Mouse (Mus musculus) kidney, postnatal 14 days (tissue): ENCODE results near the gene Ddx10.
A peak's percentile ranks its signal among the peaks of the same experiment; 100 is the strongest.

ENCODE experiments used
- DNase-seq: peaks from one replicate; pipeline ENCODE4 v3.0.0; 2022; ENCODE audit warnings: mixed read lengths

Ddx10 gene

DNA sequence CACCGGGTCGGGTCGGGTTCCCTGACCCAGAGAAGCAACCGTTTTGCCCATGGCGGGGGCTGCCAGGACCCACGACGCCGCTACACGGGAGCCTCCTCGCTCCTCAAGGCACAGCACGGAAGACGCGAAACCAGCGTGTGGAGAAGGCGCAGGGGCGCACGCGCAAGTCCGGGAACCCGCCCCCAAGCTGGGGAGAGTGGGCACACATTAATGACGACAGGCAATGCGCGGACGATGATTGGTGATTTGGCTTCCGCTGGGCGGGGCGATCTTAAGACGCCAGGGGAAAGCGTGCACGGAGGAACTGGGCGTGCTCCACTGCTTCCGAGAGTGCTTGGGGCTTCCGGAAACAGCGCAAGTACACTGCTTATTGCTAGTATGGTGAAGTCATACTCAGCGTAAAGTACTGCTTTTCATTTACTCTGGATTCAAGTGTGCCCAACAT, at the start of gene Ddx10:
Ddx10 (minus strand) TSS at position 101 of the 445 bp plus-strand sequence.
- DNase-seq = peak; percentile 98

DNA sequence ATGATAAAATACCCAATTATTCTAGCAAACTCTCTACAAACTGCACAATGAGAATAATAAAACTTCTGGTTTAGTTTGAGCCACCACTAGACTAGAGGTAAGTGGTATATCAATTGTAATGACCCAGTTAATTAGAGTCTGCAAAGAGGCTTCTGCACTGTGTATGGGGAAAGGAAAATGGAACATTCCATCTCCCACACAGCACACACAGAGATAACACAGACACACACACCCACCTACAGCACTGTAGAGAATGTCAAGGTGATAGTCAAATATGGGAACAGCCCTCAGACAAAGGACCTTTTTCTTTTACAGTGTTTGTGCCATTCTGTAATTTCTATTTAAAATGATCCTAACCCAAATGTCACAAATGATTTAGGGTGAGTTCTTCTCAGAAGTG, 45.0 kb upstream of the Ddx10 start:
- no peak for DNase-seq

DNA sequence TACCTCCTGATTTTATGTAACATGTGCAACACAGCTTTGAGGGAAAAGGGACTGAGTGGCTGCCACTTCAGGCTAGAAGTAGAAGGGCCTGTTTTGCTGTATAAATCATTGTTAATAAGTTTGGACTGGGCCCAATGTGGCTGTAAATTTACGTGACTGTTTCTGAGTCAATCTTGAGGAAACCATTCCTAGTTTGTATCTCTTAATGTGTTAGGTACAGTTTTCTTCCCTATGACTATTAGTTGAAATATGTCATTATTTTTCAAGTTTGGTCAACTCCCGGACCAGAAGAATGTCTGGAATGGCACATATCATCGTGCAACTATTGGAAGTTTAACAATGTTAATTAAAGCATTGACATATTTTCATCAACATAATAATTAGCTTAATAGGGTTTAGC, 42.2 kb upstream of the Ddx10 start:
- peak; percentile 7 for DNase-seq

DNA sequence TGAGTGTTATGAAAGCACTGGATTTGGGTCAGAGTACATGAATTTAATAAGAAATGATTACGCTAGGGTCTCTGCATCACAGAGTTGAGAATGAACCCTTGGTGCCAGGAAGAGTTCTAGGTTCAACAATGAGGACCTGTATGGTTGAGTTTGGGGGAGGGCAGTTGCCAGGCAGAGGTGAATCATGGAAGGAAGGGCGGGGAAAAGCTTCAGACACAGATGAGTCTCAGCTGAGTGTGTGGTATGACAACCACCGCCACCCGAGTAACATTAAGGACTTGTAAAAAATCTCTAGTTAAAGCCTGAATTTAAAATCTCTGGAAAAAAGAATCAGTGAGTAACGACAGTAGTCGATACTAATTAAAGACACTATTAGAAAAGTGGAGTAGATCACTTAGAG, 38.9 kb upstream of the Ddx10 start:
- no peak for DNase-seq

DNA sequence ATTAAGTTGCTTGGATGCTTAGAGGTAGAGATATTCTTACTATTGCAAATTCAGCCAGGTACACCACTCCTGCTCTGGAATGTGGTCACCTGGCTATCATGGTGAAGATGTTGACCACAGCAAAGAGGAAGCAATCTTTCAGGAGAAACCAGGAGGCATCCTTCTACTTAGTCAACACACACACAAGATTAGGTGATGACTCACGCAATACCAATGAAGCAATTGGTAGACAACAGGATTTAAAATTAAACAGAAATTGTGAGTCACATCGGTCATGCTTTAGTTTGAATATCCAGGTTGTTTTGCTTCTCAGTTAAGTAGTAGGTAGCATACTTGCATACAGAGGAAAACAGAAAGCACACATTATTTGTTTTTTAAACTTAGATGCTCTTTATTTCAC, 31.1 kb upstream of the Ddx10 start:
- no peak for DNase-seq

DNA sequence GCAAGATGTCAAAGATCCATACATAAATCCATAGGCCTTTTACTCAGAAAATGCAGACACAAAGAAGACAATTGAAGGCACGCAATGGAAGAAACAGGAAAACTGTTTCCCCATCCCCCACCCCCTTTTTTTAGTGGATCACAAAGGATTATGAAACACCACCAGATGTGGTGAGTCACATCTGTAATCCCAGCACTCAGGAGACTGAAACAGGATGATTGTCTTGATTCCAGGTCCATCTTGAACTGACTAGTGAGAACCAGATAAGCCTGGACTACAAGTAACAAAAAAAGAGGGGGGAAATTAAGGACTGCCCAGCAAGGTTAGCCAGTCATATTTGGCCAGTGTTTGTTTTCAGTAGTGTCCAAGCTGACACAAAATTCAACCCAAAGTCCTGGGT, 28.5 kb upstream of the Ddx10 start:
- DNase-seq = no peak

DNA sequence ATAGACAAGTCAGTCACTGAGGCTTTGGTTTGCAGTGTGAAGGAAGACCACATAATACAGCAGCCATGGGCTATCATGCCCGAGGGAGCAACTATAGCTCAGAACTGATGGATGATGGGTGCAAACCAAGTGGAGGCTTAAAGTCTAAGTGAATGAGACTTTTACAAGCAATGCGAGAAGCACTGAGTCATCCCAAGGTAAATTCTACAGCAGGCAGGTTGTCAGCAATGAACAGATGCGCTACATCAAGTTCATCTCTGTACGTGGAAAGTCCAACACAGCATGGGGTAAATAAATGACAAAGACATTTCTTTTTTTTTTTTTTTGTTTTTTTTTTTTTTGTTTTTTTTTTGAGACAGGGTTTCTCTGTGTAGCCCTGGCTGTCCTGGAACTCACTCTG, 24.9 kb upstream of the Ddx10 start:
- DNase-seq = no peak

DNA sequence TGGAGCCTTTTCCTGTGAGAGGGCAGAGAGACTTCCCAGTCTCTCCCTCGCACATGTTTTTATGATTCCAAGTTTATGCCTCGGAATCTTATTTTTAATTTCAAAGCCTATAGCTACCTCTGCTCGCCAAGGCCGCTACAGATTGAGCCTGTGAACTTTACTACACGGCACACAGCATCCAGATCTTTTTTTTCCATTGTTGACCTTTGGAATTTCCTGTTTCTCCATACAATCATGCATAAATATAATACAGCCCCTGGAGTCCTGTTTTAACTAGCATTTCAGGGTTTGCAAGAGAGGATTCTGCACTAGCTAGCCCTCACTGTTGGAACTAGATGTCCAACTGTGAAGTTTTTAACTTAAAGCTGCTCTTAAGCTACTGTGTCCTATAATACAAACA, 24.4 kb upstream of the Ddx10 start:
- no peak for DNase-seq

DNA sequence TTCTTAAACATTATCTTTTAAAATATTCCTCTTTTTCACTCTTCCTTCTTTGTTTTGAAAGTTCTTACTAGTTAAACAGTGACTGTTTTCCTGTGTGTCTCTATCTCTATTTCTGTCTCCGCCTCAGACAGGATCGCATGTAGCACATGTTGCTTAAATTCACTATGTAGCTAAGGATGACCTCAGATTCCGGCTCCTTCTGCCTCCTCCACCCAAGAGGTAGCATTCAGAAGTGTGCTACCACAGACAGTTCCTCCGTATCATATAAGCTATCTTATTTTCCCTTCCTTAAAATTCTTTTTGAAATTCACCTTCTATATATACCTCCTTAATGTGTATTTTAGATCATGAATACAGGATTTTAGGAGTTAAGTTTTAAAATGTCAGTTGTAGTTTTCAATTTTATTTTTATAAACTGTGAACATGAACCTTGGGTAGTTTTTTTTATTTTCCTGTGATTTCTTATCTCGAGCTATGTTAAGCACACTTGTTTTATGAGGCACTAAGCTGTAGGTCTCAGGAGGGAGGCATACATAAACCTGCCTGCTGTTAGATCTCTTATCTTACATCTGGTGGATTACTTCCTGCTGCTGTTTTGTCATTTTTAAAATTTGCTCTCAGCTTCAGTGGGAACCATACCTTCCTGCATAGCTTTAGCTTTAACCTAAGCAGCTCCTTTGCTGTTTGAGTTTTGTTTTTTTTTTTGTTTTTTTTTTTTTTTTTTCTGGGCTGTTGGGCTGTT, 23.6 kb upstream of the Ddx10 start:
- no peak for DNase-seq

DNA sequence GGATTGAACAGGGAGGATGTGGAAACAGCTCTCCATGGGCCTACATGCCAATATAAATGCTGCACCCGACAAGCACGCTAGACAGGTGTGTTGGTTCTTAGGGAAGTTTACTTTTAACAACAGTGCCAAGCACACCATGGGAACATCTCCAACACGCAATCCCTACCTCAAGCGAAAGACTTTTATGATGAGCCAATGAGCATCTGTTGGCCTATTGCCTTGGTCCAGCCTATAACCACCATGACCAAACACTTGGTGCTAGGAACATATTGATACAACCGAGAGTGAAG, 21.6 kb upstream of the Ddx10 start:
- DNase-seq = no peak

DNA sequence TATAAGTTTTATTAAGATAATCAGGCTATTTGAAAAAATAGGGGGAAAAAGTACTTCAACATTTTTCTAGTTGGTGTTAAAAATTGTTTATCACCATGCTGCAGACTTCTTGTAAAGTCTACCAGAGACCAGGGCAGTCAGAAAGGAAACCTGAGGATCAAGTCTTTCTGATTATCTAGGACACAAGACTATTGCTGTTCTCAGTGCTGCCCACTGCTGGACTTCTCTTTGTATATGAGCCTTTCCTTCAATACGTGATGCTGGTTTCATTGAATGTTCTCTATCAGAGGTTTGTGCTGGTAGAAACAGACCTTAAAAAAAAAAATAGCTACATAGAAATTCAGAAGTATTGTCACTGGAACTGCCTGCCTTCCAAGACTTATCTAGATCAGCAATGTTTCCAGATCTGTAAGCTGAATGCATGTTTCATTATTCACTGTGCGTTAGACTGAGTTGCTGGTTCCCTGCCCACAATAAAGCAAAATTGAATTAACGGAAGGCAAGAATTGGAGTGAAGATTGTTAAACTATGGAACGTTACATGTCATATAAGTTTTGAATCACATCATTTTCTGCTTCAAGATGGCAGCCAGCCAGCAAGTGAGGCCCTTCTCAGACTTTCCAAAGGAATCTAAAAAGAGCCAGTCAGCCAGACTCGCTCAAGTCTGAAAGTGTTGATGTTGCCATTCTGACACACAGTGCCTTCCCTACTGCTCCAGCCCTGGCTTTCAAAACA, 21.0 kb upstream of the Ddx10 start:
- peak; percentile 44 for DNase-seq

DNA sequence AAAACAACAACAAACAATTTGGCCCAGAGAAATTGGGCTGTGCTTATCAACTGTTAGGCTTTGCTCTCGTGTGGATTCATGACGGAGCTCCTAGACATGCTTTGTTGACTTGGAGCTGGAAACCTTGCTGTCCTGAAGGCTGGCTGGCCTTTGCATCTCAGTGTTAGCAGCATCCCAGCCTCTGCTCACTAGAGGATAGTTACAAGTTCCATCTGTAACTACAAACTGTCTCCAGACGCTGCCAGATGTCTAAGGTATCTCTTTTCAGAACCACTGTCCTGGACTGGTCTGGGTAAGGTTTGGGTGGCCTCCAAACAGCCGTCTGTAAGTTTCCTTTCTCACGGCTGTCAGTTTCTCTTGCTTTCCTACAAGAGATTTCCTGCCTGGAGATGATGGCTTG, 20.2 kb upstream of the Ddx10 start:
- no peak for DNase-seq

DNA sequence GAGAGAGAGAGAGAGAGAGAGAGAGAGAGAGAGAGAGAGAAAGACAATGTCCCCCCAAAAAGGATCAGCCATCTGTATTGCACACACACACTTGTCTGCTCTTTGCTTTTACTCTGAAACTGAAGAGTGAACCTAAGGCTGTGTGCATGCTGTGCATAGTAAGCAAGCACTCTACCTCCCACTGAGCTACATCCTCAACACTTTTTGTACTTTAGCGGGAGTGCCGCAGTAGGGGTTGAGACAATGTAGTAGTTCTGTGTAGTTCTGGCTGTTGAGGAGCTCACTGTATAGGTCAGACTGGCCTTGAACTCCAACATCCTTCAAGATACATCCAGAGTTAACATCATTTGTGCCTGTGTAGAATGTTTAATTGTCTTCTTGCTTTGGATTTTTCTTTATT, 17.7 kb upstream of the Ddx10 start:
- no peak for DNase-seq

DNA sequence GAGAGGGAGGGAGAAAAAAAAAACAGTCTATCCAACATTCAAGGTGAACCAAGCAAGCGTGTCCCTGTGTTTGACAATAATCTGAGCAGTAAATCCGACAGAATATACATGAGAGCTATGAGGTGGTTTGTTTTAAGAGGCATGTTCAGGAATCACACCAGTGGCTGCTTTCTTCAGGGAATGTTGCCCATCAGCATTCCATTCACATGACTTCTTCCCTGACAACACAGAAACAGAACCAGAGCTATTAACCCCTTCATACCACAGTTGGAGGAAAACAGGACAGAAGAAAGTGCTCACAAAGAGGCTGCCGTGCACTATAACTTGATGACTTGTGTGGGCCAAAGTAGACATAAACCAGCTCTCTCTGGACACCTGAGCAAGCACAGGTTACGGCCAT, 16.5 kb upstream of the Ddx10 start:
- peak; percentile 41 for DNase-seq

DNA sequence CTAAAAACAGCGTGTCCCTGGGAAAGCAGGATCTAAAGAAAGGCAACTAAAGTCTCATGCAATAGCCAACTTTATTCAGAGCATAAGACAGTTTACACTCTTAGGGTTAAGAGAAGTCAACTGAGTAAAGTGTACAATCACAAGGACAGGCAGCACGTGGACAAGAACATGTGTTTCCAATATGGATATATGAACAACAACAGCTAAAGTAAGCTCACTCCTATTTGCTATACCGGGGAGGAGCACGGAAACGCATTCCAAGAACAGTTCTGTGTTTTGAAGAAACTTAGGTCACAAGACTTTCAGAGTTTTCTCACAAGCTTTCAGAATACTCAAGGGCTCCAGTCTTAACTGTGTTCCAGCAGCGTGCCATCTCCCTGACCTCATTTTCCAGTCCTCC, 10.3 kb upstream of the Ddx10 start:
- DNase-seq = no peak

DNA sequence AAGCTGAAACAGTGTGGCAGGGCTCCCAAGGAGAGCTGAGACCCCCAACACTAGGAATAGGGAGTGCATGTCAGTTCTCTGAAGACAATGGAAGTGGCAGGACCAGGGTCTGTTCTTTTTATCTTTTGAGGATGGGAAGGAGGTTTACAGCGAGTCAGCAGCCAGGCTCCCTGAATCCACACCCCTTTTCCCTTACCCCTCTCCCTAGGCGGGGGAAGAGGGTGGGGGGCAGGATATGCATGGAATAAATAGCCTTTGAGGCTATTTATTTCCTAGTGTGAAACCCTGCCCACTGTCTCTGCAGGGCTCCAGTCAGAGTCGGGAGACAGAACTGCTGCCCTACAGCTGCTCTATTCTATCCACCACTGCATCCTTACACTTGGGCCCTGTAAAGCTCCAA, 9.9 kb upstream of the Ddx10 start:
- no peak for DNase-seq

DNA sequence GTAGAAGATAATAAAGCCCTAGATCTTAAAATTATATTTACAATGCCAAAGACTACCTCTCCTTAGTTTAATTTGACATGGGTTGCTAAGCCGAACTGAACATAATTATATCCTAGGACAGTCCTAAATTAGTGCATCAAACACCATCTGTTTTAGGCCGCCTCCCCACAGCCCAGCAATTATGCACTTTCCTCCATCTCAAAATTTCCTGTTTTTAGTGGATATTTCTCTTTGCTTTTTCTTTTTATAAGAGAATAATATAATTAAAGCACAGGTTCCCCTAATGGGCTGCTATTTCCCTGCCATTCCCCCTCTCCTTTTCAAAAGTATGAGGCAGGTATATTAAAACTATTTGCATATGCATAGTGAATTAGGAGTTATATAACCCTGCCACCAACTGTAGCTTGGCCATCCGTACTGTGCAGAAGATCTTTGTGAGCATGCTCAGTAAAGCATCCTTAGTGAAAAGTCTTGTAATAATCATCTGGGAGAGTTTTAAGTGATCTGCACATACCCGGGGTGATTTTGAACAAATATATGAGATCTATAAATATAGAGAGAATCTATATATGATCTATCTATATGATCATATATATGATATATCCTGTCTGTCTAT, 8.9 kb upstream of the Ddx10 start:
- DNase-seq = no peak

DNA sequence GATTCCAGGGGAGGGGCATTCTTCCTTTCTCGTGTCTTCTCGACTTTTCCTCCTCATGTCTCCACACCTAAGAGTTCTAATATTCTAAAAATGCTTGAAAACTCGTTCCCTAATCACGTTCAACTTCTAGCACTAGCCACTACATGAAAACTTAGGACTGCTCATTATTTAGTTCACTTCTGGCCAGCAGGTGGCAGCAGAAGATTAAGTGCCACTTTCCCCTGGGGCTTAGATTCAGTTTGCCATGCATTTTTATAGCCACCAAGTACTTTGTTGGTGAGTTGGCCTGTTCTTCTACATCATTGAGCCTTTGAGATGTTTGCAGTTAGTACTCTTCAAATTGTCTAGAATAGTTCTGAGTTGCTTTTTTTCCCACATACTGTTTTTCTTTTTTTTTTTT, 6.5 kb upstream of the Ddx10 start:
- DNase-seq = peak; percentile 86

DNA sequence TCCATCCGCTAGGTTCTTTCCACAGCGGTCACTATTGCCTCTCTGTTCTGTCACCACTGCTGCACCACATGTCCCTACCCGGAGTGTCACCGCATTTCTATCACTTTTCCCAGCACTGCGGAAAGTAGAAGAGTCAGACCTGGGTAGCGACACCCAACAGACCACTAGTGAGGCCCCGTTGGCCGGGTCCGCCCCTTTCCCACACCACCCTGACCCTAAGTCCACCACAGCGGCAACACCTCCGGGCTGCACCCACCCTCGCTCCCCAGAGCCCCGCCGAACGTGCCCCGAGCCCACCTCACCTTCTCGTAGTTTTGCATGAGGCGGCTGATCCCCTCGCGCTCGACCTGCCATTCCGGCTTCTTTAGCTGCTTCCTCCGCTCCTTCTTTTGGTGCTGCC, 337 bp downstream of the Ddx10 start:
- DNase-seq = no peak

DNA sequence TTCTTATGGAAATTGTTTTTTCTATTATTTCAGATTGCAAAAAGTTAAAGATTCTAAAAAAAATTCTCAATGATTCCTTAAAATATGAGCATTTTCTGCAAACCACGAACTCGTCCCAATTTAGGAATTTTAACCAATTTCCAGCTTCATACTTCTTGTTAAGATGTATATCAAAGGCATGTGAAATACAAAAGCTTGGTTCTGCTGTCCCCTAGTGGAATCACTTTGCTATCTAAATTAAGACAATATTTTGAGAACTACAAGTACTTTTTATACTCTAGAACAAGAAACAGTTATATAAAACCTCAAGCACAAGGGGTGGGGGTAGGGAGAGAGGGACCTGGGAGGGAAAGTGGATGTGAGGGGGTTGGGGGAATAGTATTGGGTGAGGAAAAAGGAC, 29.7 kb downstream of the Ddx10 start:
- DNase-seq = peak; percentile 11

DNA sequence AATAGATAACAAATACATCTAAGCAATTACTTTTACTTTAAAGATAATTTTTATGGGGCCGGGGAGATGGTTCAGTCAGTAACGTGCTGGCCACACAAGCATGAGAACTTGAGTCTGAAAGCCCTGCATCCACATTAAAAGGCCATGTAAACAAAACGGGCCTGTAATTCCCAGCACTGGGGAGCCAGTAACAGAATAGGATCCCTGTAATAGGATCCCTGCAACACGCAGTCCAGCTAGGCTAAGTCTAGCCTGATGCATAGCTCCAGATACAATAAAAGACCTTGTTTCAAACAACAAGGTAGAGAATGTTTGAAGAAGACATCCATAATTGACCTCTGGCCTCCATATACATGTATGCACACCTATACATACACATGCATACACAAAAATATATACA, 39.6 kb downstream of the Ddx10 start:
- no peak for DNase-seq

DNA sequence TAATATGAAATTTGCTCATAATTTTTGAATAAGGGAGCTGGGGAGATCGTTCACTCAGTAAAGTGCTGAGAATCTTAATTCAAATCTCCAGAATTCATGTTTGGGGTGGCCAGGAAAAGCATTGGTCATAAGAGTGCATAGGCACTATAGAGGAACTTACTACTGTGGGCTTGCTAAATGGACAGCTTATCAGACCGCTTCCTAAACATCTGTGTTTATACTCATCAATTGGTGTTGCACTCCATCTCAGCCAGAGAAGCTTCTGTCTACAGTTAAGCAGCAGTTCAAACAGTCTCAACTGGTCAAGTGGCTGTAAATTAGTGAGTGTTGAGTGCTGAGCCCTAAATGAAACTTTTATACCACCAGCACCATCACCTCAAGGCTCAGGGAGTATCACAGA, 73.3 kb downstream of the Ddx10 start:
- no peak for DNase-seq

DNA sequence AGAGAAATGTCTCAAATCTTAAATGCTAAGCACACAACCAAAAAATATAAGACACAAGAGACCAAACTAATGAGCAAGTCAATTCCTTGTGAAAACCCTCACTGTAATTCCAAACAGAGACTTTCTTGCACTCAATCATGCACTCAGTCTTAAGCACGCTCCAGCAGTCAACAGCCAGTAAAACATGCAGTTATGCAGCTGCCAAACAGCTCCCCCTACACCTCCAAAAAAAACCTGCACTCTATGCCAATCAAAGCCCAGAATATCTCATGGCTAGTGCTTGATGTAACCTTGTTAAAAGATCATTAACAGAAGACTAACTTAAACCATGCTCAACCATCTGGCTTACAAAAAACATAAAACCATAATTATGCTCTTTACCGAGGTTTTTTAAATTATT, 74.6 kb downstream of the Ddx10 start:
- DNase-seq = peak; percentile 33

DNA sequence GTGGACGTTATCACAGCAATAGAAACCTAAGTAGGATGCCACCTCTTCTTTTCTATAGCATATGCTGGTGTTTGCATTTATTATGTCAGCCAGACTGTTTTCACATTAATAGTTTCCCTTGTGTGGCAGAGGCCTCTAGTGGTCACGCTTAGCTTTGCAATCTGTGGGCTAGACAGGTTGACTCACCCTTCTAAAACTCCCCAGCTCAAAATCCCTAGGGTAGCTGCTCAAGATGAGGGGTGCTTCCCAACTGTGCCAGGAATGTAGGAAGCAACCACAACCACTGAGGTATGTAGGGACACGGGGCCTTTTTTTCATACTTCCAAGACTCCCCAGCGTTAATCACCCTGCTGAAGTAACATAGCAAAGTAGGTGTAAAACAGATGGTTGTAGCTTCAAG, 103.6 kb downstream of the Ddx10 start:
- peak; percentile 58 for DNase-seq

DNA sequence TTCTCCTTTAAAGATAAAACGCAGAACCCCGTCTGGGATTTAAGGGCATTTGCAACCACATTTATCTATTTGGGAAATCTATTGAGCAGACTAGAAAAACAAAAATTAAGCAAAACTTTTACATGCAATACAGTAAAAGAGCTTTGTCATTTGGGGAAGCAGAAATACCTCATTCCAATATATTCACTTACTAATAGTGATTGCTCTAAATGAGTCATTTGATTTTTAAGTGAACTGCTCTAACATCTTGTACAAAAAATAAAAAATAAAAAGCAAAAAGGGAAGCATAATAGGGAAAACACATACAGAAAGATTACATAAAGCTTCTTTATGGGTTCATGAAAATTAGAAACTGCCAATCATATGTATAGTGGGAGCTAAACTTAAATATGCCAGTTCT, 104.3 kb downstream of the Ddx10 start:
- DNase-seq = no peak
